Mouse (Mus musculus): ENCODE measurements around the gene Nusap1.
"Not testable (repeated sequence)": the region's sequence is repeated elsewhere in the genome, so short reads cannot be mapped to it uniquely, and the experiment has no call there.

- TF ChIP-seq MAFK (IDR thresholded peaks at IDR 0.05; ENCODE audit: insufficient read depth, low read depth, low read length); ZC3H11A (IDR thresholded peaks at IDR 0.05; ENCODE audit: borderline replicate concordance, low read depth, low read length); HCFC1 (IDR thresholded peaks at IDR 0.05; ENCODE audit: borderline replicate concordance, insufficient read depth, low read length); CHD2 (IDR thresholded peaks at IDR 0.05; ENCODE audit: low read depth, low read length): not testable (repeated sequence)
These were observed 47.6 kb downstream of the Nusap1 start for GRCm38 (mm10) chr2:119665744-119666143.
